Mouse (Mus musculus) C2C12 (cell line): ENCODE measurements around the gene Sh3kbp1. TPM values are rescaled to one million over a fixed set of nuclear protein-coding genes. Genes with fewer than 3 reads are reported as not detected.

Experiments
- H3K27me3 ChIP-seq: one replicate; pipeline ENCODE4 v1.6.1; 2011; ENCODE audit not compliant: control insufficient read depth, insufficient read depth, insufficient read length
- H3K36me3 ChIP-seq: one replicate; pipeline ENCODE4 v1.6.1; 2011; ENCODE audit not compliant: control insufficient read depth, insufficient read depth
- H3K4me3 ChIP-seq: one replicate; pipeline ENCODE4 v1.5.1; 2011; ENCODE audit warnings: mild to moderate bottlenecking, control low read depth; ENCODE audit not compliant: poor library complexity, insufficient read depth, severe bottlenecking
- H3K79me2 ChIP-seq: one replicate; pipeline ENCODE4 v1.6.1; 2011; ENCODE audit not compliant: control insufficient read depth, insufficient read depth
- H3K79me3 ChIP-seq: one replicate; pipeline ENCODE4 v1.6.1; 2011; ENCODE audit warnings: low read depth, control low read depth
- H3ac ChIP-seq: one replicate; pipeline ENCODE3; 2011; ENCODE audit warnings: low read depth; ENCODE audit not compliant: control insufficient read depth, insufficient read length
- CEBPB ChIP-seq: IDR thresholded peaks from one replicate; pipeline ENCODE4 v1.6.1; 2011; ENCODE audit warnings: low read depth, mild to moderate bottlenecking, control low read depth, moderate library complexity
- CTCF ChIP-seq: IDR thresholded peaks from one replicate; pipeline ENCODE4 v1.5.1; 2011; ENCODE audit not compliant: control insufficient read depth, insufficient read depth, insufficient read length
- FOSL1 ChIP-seq: IDR thresholded peaks from one replicate; pipeline ENCODE4 v1.8.0; 2011; ENCODE audit warnings: mild to moderate bottlenecking, low read length; ENCODE audit not compliant: poor library complexity, insufficient read depth, severe bottlenecking
- MAX ChIP-seq: IDR thresholded peaks from one replicate; pipeline ENCODE4 v1.6.1; 2011; ENCODE audit warnings: mild to moderate bottlenecking, control low read depth
- MYOD1 ChIP-seq: IDR thresholded peaks from one replicate; pipeline ENCODE4 v1.6.1; 2011; ENCODE audit warnings: low read depth; ENCODE audit not compliant: control insufficient read depth, insufficient read length
- MYOG ChIP-seq: IDR thresholded peaks from one replicate; pipeline ENCODE4 v1.6.1; 2011; ENCODE audit not compliant: control insufficient read depth, insufficient read length; ENCODE audit errors: extremely low read depth
- USF1 ChIP-seq: IDR thresholded peaks from one replicate; pipeline ENCODE4 v1.6.1; 2011; ENCODE audit warnings: low read depth, mild to moderate bottlenecking, control low read depth, moderate library complexity
- polyA plus RNA-seq: library from polyadenylated mRNA; unstranded; fragments of >200 nt; fragmentation: generic; extraction: Trizol; gene quantifications from one replicate; pipeline ENCODE4 v1.2.1, GENCODE M21; 2012; ENCODE audit warnings: missing spikeins

Gene Sh3kbp1
- polyA plus RNA-seq, 1 experiment, result 46.2 TPM

DNA sequence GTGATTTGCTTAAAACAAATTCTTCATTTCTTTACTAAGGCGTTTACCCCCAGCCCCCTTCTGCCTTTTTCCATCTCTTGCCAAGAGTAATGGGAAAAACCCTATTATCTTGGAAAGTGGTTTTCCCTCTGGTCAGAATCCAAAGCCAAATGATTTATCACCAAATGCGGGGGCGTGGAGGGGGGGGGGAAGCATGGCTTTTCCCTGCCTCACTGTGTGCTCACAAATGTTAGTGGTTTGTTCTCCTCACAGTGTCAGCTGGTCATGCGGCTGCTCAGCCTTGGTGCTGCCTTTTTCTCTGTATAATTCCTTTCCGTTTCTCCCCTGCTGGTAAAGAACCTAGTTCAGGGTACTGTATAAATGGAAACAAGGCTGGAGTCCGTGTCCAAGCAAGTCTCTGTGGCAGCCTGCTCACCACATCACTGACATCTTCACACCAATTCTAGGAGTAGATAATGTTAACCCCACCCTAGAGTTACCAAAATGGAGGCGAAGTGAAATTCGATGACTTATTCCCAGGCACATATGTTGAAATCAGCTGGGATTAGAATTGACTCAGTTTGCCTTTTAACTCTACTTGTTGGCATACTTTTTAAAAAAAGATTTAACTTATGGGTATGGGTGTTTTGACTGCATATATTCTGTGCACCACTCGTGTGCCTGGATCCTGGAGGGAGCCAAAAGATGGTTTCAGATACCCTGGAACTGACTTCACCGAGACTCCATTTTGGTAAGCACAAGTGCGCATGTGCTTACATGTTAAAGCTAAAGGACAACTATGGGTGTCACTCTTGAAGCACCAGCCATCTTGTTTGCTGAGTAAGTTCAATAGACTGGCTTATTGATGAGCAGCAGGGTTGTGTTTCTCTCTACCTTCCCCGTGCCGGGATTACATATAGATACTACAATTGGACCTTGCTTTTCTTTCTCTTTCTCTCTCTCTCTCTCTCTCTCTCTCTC, 84.3 kb downstream of the Sh3kbp1 start:
- Histone ChIP-seq H3K36me3 (no peaks in the 10 kb centered on the region), H3K79me2 (peaks cover 63% of the 10 kb centered on the region), H3ac (no peak overlapping the region), H3K79me3 (peaks cover 31% of the 10 kb centered on the region), H3K4me3 (no peak overlapping the region), H3K27me3 (no peaks in the 10 kb centered on the region)
- TF ChIP-seq USF1, result no peak
- TF ChIP-seq CTCF, result no peak
- peak; percentile 26 for TF ChIP-seq CEBPB
- peak; percentile 9 for TF ChIP-seq MYOD1
- TF ChIP-seq MAX, result no peak
- no peak for TF ChIP-seq MYOG
- no peak for TF ChIP-seq FOSL1

DNA sequence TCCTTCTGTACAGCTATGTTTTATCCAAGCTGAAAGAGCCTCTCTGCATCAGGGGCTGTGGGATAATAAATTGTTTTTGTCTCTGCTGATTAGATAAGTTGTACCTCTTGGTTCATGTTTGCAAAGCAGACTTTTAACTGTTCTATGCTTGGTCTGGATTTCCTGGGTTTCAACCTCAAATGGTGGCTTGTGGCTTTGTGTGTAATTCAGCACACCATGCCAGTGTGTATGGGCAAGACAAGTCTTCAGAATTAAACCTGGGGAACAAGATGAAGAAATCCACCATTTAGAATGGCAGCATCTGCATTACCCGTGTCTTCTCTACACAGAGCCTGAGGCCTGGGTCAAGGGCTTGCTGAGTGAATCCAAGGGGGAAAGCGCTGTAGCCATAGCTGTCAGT, 86.1 kb downstream of the Sh3kbp1 start:
- no peaks in the 10 kb centered on the region for H3K36me3 ChIP-seq
- no peak overlapping the region for H3K4me3 ChIP-seq
- peaks cover 35% of the 10 kb centered on the region for H3K79me3 ChIP-seq
- H3K79me2 ChIP-seq, result peaks cover 80% of the 10 kb centered on the region
- H3ac ChIP-seq, result no peak overlapping the region
- TF ChIP-seq USF1 (no peak), MYOG (no peak), CEBPB (no peak)
- no peaks in the 10 kb centered on the region for H3K27me3 ChIP-seq

DNA sequence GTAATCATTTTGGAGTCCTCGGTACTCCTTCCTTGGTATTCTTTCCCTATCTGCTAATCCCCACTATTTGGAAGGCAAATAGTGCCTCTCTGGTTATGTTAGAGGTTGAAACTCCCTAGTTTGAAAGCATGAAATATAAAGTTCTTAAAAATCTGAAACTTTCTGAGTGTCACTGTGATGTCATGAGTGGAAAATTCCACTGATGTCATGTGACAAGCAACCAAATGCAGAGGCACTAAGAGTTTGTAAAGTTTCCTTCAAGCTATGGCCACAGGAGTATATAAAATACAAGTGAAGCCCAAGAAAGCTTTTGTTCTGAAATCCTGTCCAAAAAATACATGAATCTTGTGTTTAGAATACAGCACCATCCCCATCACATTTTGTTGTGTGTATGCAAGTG, 94.3 kb downstream of the Sh3kbp1 start:
- no peaks in the 10 kb centered on the region for H3K36me3 ChIP-seq
- no peak overlapping the region for H3K4me3 ChIP-seq
- TF ChIP-seq USF1 (no peak), CEBPB (no peak), MYOG (no peak), CTCF (no peak), MAX (no peak), FOSL1 (no peak), MYOD1 (no peak)
- H3K79me3 ChIP-seq, result peaks cover 27% of the 10 kb centered on the region
- no peaks in the 10 kb centered on the region for H3K27me3 ChIP-seq
- no peak overlapping the region for H3ac ChIP-seq
- peaks cover 66% of the 10 kb centered on the region for H3K79me2 ChIP-seq

DNA sequence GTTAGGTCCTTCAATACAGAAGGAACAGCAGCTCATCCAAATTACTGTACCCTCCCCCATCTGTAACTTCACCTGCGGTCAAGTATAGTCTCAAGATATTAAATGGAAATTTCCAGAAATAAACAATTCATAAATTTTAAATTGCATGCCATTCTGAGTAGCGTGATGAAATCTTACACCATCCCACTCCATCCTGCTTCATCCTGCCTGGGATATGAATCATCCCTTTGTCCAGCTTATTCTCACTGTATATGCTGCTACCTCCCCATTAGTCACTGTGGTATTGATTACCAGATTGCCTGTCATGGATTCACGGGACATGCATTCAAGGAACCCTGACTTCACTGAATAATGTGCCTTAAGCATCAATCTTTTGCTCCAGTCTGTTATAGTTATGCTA, 104.3 kb downstream of the Sh3kbp1 start:
- Histone ChIP-seq H3ac (no peak overlapping the region), H3K36me3 (no peaks in the 10 kb centered on the region), H3K79me3 (peaks cover 18% of the 10 kb centered on the region), H3K27me3 (no peaks in the 10 kb centered on the region), H3K4me3 (no peak overlapping the region), H3K79me2 (peaks cover 64% of the 10 kb centered on the region)
- TF ChIP-seq CEBPB, result peak; percentile 73
- no peak for TF ChIP-seq MAX
- TF ChIP-seq FOSL1, result peak; percentile 31

DNA sequence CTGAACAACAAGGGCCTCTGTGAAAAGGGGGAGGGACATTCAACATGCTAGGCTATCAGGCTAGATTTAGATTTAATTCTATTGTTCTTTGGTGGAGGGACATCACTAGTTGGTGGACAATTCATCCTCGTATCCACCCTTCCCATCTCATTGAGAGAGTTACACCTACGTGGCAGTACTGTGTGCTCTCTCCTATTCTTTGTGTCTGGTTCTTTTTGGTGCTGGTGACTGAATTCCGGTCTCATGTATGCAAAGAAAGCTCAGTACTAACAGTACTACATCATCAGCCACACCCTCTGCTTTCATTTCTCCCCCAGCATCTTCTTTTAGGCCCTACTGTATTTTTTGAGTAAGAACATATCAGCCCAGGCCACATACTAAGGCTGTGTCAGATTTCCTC, 105.8 kb downstream of the Sh3kbp1 start:
- no peak for TF ChIP-seq CEBPB
- no peak for TF ChIP-seq USF1
- TF ChIP-seq MYOG, result no peak
- TF ChIP-seq CTCF, result no peak
- no peak for TF ChIP-seq MAX
- H3K27me3 ChIP-seq, result no peaks in the 10 kb centered on the region

DNA sequence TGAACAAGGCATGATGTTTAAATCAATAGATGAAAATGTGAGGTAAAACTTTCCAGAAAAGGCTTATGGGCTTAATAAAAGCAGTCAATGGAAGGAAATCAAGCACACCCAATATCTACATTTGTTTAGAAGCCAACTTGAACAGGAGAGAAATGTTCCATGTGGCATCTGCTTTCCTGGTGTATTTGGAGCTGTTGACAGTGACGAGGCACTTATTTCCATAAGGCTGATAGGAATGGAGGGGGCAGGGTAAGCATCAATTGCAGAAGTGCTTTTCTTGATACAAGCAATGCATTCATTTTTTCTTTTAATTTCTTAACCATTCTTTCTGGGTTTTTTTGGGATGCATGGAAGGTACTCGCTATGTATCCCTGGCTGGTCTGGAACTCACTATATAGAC, 106.9 kb downstream of the Sh3kbp1 start:
- TF ChIP-seq USF1, result no peak
- TF ChIP-seq MYOG, result no peak
- TF ChIP-seq FOSL1, result no peak

More for the DNA sequence above, 105.8 kb downstream of the Sh3kbp1 start:
- Histone ChIP-seq H3K4me3 (no peak overlapping the region), H3ac (no peak overlapping the region), H3K79me3 (peaks cover 18% of the 10 kb centered on the region), H3K79me2 (peaks cover 68% of the 10 kb centered on the region), H3K36me3 (no peaks in the 10 kb centered on the region)

More for the DNA sequence above, 106.9 kb downstream of the Sh3kbp1 start:
- Histone ChIP-seq H3K79me3 (peaks cover 20% of the 10 kb centered on the region), H3ac (no peak overlapping the region), H3K79me2 (peaks cover 62% of the 10 kb centered on the region), H3K4me3 (no peak overlapping the region), H3K27me3 (no peaks in the 10 kb centered on the region), H3K36me3 (no peaks in the 10 kb centered on the region)
